Comparison of ENCODE assay signal across 8 mouse cellular contexts in genomic region chrX:105391680-105392462, GRCm38 (mm10).
A peak's percentile ranks its signal among the peaks of the same experiment; 100 is the strongest.
DNase-seq lines count a peak whose midpoint lies in the region; ATAC-seq and TF ChIP-seq lines count a peak whose summit lies in the region.

No protein-coding gene starts in this region.

- DNase-seq in Muller cell, postnatal 12 days (ENCODE audit: inconsistent ontology term), result peak; percentile 83
- peak; percentile 81 for DNase-seq in hindbrain, embryonic 11.5 days (ENCODE audit: low spot score)
- DNase-seq in left cerebral cortex, postnatal 4 days, result peak; percentile 89
- peak; percentile 62 for DNase-seq in right cerebral cortex, postnatal 14 days
- DNase-seq in heart, postnatal 36 days, result no peak
- no peak for DNase-seq in spleen, adult 18-20 months
- no peak for DNase-seq in ovary, postnatal 10 days (ENCODE audit: low spot score)

- H3K27me3 ChIP-seq in hindbrain, embryonic 11.5 days (ENCODE audit: control insufficient read depth, insufficient read depth, low read length), result peaks cover 8% of the 10 kb centered on the region

- H3K4me3 ChIP-seq in cortical plate, adult 2 months (ENCODE audit: insufficient read depth, low read length), result peak overlapping the region; percentile 43
- peak overlapping the region; percentile 28 for H3K4me3 ChIP-seq in hindbrain, embryonic 11.5 days (ENCODE audit: low read depth, low read length)

- peak; percentile 98 for ATAC-seq in hindbrain, embryonic 11.5 days (ENCODE audit: low FRiP score)

- peak overlapping the region; percentile 37; the same call in 1 of the 2 replicates for H3K9ac ChIP-seq in hindbrain, embryonic 11.5 days (ENCODE audit: low read depth, low read length)

- H3K36me3 ChIP-seq in hindbrain, embryonic 11.5 days (ENCODE audit: control insufficient read depth, insufficient read depth, low read length), result no peaks in the 10 kb centered on the region

- no peak for TF ChIP-seq CTCF in cortical plate, adult 2 months (IDR thresholded peaks at IDR 0.05; ENCODE audit: extremely low read depth, insufficient read depth, low read length)

- H3K27ac ChIP-seq in cortical plate, adult 2 months (ENCODE audit: insufficient read depth, low read length), result peak overlapping the region; percentile 87
- peak overlapping the region; percentile 82 for H3K27ac ChIP-seq in hindbrain, embryonic 11.5 days (ENCODE audit: low read depth, low read length)

- H3K4me1 ChIP-seq in cortical plate, adult 2 months (ENCODE audit: control insufficient read depth, insufficient read depth, low read length), result no peaks in the 10 kb centered on the region
- H3K4me1 ChIP-seq in hindbrain, embryonic 11.5 days (replicated peaks; ENCODE audit: control insufficient read depth, insufficient read depth, low read length), result no peaks in the 10 kb centered on the region

- TF ChIP-seq POLR2A in cortical plate, adult 2 months (IDR thresholded peaks at IDR 0.05; ENCODE audit: extremely low read depth, insufficient read depth, low read length), result peak; percentile 61; the same call in 1 of the 2 replicates

- H3K9me3 ChIP-seq in hindbrain, embryonic 11.5 days (ENCODE audit: control insufficient read depth, low read length), result no peaks in the 10 kb centered on the region

- H3K4me2 ChIP-seq in hindbrain, embryonic 11.5 days (replicated peaks; ENCODE audit: low read depth, low read length), result peak overlapping the region; percentile 42

- WGBS in hindbrain, embryonic 11.5 days, result 20% methylated on average over 8 of the region's 8 CpGs

- intact Hi-C loops in left cerebral cortex, postnatal 4 days (cut with DNase I), result no loop called here
- intact Hi-C loops in heart, postnatal 36 days (cut with DNase I), result no loop called here

Comparison
In these comparisons a context has a peak if more than half of its experiments do, and no peak if none do; other contexts are left out.
1. DNase-seq: peak in Muller cell, postnatal 12 days (single experiment), hindbrain, embryonic 11.5 days (single experiment), left cerebral cortex, postnatal 4 days (single experiment) and right cerebral cortex, postnatal 14 days (single experiment); none in heart, postnatal 36 days (0 of 2), spleen, adult 18-20 months (0 of 2) and ovary, postnatal 10 days (single experiment).